7 mouse cellular contexts compared by ENCODE assay signal in the genomic region with DNA sequence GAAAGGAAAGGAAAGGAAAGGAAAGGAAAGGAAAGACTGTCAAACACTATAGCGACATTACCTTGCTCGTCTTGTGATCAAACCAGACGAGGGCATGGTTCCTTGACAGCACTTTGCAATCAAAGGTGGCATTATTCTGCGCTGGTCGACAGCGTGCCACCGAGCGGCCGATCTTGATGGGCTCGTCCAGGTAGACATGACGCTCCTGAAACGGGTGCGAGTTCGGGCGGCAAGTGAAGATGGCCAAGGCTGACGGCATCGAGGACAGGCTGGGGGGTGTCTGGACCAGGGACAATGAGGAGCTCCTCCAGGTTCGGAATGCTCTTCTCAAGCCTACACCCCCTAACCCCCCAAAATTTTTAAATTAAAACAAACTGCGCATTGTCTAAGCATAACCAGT. TPM values are rescaled to one million over a fixed set of nuclear protein-coding genes. Genes with fewer than 3 reads are reported as not detected.
A peak's percentile ranks its signal among the peaks of the same experiment; 100 is the strongest.
DNase-seq lines count a peak whose midpoint lies in the region; ATAC-seq and TF ChIP-seq lines count a peak whose summit lies in the region.

No protein-coding gene starts in this region.

- ATAC-seq in hindbrain, embryonic 13.5 days (ENCODE audit: low FRiP score): no peak
- no peak for ATAC-seq in lung, embryonic 15.5 days (ENCODE audit: borderline replicate concordance, extremely low read depth, low FRiP score, low TSS enrichment)
- ATAC-seq in stomach, postnatal 0 days (ENCODE audit: low FRiP score, low TSS enrichment): no peak

- H3K4me3 ChIP-seq in cortical plate, adult 2 months (ENCODE audit: insufficient read depth, low read length): peak overlapping the region; percentile 80
- peak overlapping the region; percentile 98 for H3K4me3 ChIP-seq in hindbrain, embryonic 13.5 days
- H3K4me3 ChIP-seq in lung, embryonic 15.5 days: peak overlapping the region; percentile 76
- peak overlapping the region; percentile 96 for H3K4me3 ChIP-seq in stomach, postnatal 0 days (ENCODE audit: low read depth, low read length)

- no peak for TF ChIP-seq EP300 in stomach, postnatal 0 days (optimal IDR thresholded peaks at IDR 0.05)

- 22% methylated on average over 19 of the region's 19 CpGs for WGBS in hindbrain, embryonic 13.5 days
- WGBS in lung, embryonic 15.5 days: 10% methylated on average over 19 of the region's 19 CpGs
- 18% methylated on average over 19 of the region's 19 CpGs for WGBS in stomach, postnatal 0 days

- peaks cover 6% of the 10 kb centered on the region for H3K4me1 ChIP-seq in cortical plate, adult 2 months (ENCODE audit: control insufficient read depth, insufficient read depth, low read length)
- peaks cover 47% of the 10 kb centered on the region for H3K4me1 ChIP-seq in hindbrain, embryonic 13.5 days (replicated peaks)
- H3K4me1 ChIP-seq in lung, embryonic 15.5 days: peaks cover 32% of the 10 kb centered on the region
- H3K4me1 ChIP-seq in stomach, postnatal 0 days (replicated peaks; ENCODE audit: control insufficient read depth, insufficient read depth): 0 out of 2 replicates have a peak, but pooled peaks cover 2% of the 10 kb centered on the region

- no peaks in the 10 kb centered on the region for H3K27me3 ChIP-seq in hindbrain, embryonic 13.5 days
- H3K27me3 ChIP-seq in lung, embryonic 15.5 days: no peaks in the 10 kb centered on the region
- no peaks in the 10 kb centered on the region for H3K27me3 ChIP-seq in stomach, postnatal 0 days (ENCODE audit: control insufficient read depth, insufficient read depth, low read length)

- H3K27ac ChIP-seq in cortical plate, adult 2 months (ENCODE audit: insufficient read depth, low read length): no peak overlapping the region
- H3K27ac ChIP-seq in hindbrain, embryonic 13.5 days: no peak overlapping the region
- H3K27ac ChIP-seq in lung, embryonic 15.5 days: no peak overlapping the region
- H3K27ac ChIP-seq in stomach, postnatal 0 days (replicated peaks): no peak overlapping the region

- peak; percentile 10 for DNase-seq in ovary, postnatal 36 days (ENCODE audit: low spot score)
- no peak for DNase-seq in ovary, postnatal 14 days (ENCODE audit: low spot score)
- DNase-seq in stomach, postnatal 0 days (ENCODE audit: low spot score): peak; percentile 27
- no peak for DNase-seq in left cerebral cortex, adult 8-10 months (ENCODE audit: low spot score in 2 of 2)

- peaks cover 8% of the 10 kb centered on the region; the same call in 1 of the 2 replicates for H3K36me3 ChIP-seq in hindbrain, embryonic 13.5 days
- H3K36me3 ChIP-seq in lung, embryonic 15.5 days: no peaks in the 10 kb centered on the region
- H3K36me3 ChIP-seq in stomach, postnatal 0 days (ENCODE audit: control insufficient read depth, insufficient read depth, low read length): no peaks in the 10 kb centered on the region

- H3K9me3 ChIP-seq in hindbrain, embryonic 13.5 days: no peaks in the 10 kb centered on the region
- no peaks in the 10 kb centered on the region for H3K9me3 ChIP-seq in lung, embryonic 15.5 days
- no peaks in the 10 kb centered on the region for H3K9me3 ChIP-seq in stomach, postnatal 0 days (ENCODE audit: control insufficient read depth, low read length)

- TF ChIP-seq CTCF in cortical plate, adult 2 months (IDR thresholded peaks at IDR 0.05; ENCODE audit: extremely low read depth, insufficient read depth, low read length): no peak
- TF ChIP-seq CTCF in stomach, postnatal 0 days (IDR thresholded peaks at IDR 0.05; ENCODE audit: low read depth): no peak

- H3K4me2 ChIP-seq in hindbrain, embryonic 13.5 days: peak overlapping the region; percentile 89
- peak overlapping the region; percentile 88 for H3K4me2 ChIP-seq in lung, embryonic 15.5 days
- H3K4me2 ChIP-seq in stomach, postnatal 0 days (replicated peaks; ENCODE audit: low read depth): peak overlapping the region; percentile 80

- H3K9ac ChIP-seq in hindbrain, embryonic 13.5 days: peak overlapping the region; percentile 96
- peak overlapping the region; percentile 96 for H3K9ac ChIP-seq in lung, embryonic 15.5 days
- H3K9ac ChIP-seq in stomach, postnatal 0 days (ENCODE audit: low read length): peak overlapping the region; percentile 94

- TF ChIP-seq POLR2A in cortical plate, adult 2 months (IDR thresholded peaks at IDR 0.05; ENCODE audit: extremely low read depth, insufficient read depth, low read length): no peak

RNA-seq across cellular contexts. Expression of gene Slmap, which starts 1.5 kb away (rescaled TPM):
- polyA plus RNA-seq in cortical plate, adult 2 months (2012; rRNA removed): 57.3 and 59.7 TPM in 2 replicates
- polyA plus RNA-seq in hindbrain, embryonic 13.5 days (2015; fragmentation: Nextera tagmentation; extraction: Ambion mirVana): 11.4 and 13.3 TPM in 2 replicates
- 25.5 and 26.4 TPM in 2 replicates for polyA plus RNA-seq in lung, embryonic 15.5 days (2015; fragmentation: Nextera tagmentation; extraction: Ambion mirVana)
- 69.0 and 76.5 TPM in 2 replicates for polyA plus RNA-seq in stomach, postnatal 0 days (2015; fragmentation: Nextera tagmentation; extraction: Ambion mirVana)
- total RNA-seq in left cerebral cortex, adult 8-10 months (2022): 100 to 1,000 TPM; 111 to 125 (median 119) TPM

RNA-seq across cellular contexts. Expression of gene Dennd6a, which starts 40.4 kb away (rescaled TPM):
- polyA plus RNA-seq in cortical plate, adult 2 months (2012; rRNA removed): 21.5 and 22.2 TPM in 2 replicates
- 20.6 and 20.9 TPM in 2 replicates for polyA plus RNA-seq in hindbrain, embryonic 13.5 days (2015; fragmentation: Nextera tagmentation; extraction: Ambion mirVana)
- 32.0 and 32.1 TPM in 2 replicates for polyA plus RNA-seq in lung, embryonic 15.5 days (2015; fragmentation: Nextera tagmentation; extraction: Ambion mirVana)
- polyA plus RNA-seq in stomach, postnatal 0 days (2015; fragmentation: Nextera tagmentation; extraction: Ambion mirVana): 27.0 TPM in 2 replicates
- total RNA-seq in left cerebral cortex, adult 8-10 months (2022): 10 to 100 TPM; 25.5 to 29.8 (median 27.5) TPM

Comparison
In these comparisons a context has a peak if more than half of its experiments do, and no peak if none do; other contexts are left out.
1. DNase-seq: peak in ovary, postnatal 36 days (single experiment) and stomach, postnatal 0 days (single experiment); none in ovary, postnatal 14 days (single experiment) and left cerebral cortex, adult 8-10 months (0 of 2).
2. Peak in every context shown above with its lines, with median percentiles within 50 percentile points of each other: H3K4me3 ChIP-seq, H3K4me2 ChIP-seq and H3K9ac ChIP-seq.